Mouse (Mus musculus): ENCODE results near the gene Syt2.

Syt2 gene

GRCm38 (mm10) chr1:134704396-134705306, 58.2 kb downstream of the Syt2 start:
- DNase-seq (ENCODE audit: low spot score in 2 of 2) = no peak

GRCm38 (mm10) chr1:134706549-134706948, 60.1 kb downstream of the Syt2 start:
- DNase-seq (ENCODE audit: low spot score in 2 of 2) = no peak

GRCm38 (mm10) chr1:134707516-134707915, 61.0 kb downstream of the Syt2 start:
- no peak for DNase-seq (ENCODE audit: low spot score in 2 of 2)

- no peak for DNase-seq (ENCODE audit: low spot score in 2 of 2)
Measured at GRCm38 (mm10) chr1:134708274-134708673, 61.8 kb downstream of the Syt2 start.

GRCm38 (mm10) chr1:134708801-134709385, 62.4 kb downstream of the Syt2 start:
- DNase-seq (ENCODE audit: low spot score in 2 of 2) = no peak

- DNase-seq (ENCODE audit: low spot score in 2 of 2) = no peak
Measured at GRCm38 (mm10) chr1:134709411-134710306, 63.2 kb downstream of the Syt2 start.

- DNase-seq (ENCODE audit: low spot score in 2 of 2) = no peak
Measured at GRCm38 (mm10) chr1:134711061-134711460, 64.6 kb downstream of the Syt2 start.

- DNase-seq (ENCODE audit: low spot score in 2 of 2) = no peak
Measured at GRCm38 (mm10) chr1:134711653-134712052, 65.2 kb downstream of the Syt2 start.

GRCm38 (mm10) chr1:134712781-134713299, 66.4 kb downstream of the Syt2 start:
- no peak for DNase-seq (ENCODE audit: low spot score in 2 of 2)

GRCm38 (mm10) chr1:134713421-134713969, 67.0 kb downstream of the Syt2 start:
- peak in 1 of 2 experiments; percentile 37 for DNase-seq (ENCODE audit: low spot score in 2 of 2)

GRCm38 (mm10) chr1:134714166-134714565, 67.7 kb downstream of the Syt2 start:
- DNase-seq (ENCODE audit: low spot score in 2 of 2) = no peak

- DNase-seq (ENCODE audit: low spot score in 2 of 2) = no peak
Measured at GRCm38 (mm10) chr1:134715092-134715491, 68.6 kb downstream of the Syt2 start.

GRCm38 (mm10) chr1:134719718-134720304, 73.3 kb downstream of the Syt2 start:
- DNase-seq (ENCODE audit: low spot score in 2 of 2) = no peak

GRCm38 (mm10) chr1:134721486-134721885, 75.0 kb downstream of the Syt2 start:
- DNase-seq (ENCODE audit: low spot score in 2 of 2) = no peak

- DNase-seq (ENCODE audit: low spot score in 2 of 2) = no peak
Measured at GRCm38 (mm10) chr1:134722891-134723290, 76.4 kb downstream of the Syt2 start.

- peak; percentile 57 to 64 for DNase-seq (ENCODE audit: low spot score in 2 of 2)
Measured at GRCm38 (mm10) chr1:134725276-134725675, 78.8 kb downstream of the Syt2 start.

GRCm38 (mm10) chr1:134726480-134726879, 80.0 kb downstream of the Syt2 start:
- DNase-seq (ENCODE audit: low spot score in 2 of 2) = no peak

GRCm38 (mm10) chr1:134727256-134727655, 80.8 kb downstream of the Syt2 start:
- no peak for DNase-seq (ENCODE audit: low spot score in 2 of 2)

- DNase-seq (ENCODE audit: low spot score in 2 of 2) = no peak
Measured at GRCm38 (mm10) chr1:134733659-134734058, 87.2 kb downstream of the Syt2 start.

GRCm38 (mm10) chr1:134737463-134737862, 91.0 kb downstream of the Syt2 start:
- DNase-seq (ENCODE audit: low spot score in 2 of 2) = no peak

- no peak for DNase-seq (ENCODE audit: low spot score in 2 of 2)
Measured at GRCm38 (mm10) chr1:134741433-134741832, 95.0 kb downstream of the Syt2 start.
